Mouse (Mus musculus) neutrophil, adult 5-6 weeks (primary cell): ENCODE data around the gene Scn5a. TPM values are rescaled to one million over a fixed set of nuclear protein-coding genes. Genes with fewer than 3 reads are reported as not detected.

Source experiments
- ATAC-seq: fragments of 151-379, 151-347 bp; 2 replicates; pipeline ENCODE4 v1.8.0; 2017; ENCODE audit warnings: mild to moderate bottlenecking, moderate TSS enrichment; ENCODE audit not compliant: insufficient number of reproducible peaks, poor library complexity, low FRiP score, severe bottlenecking; ENCODE audit errors: extremely low read depth
- total RNA-seq: library from RNA; stranded (forward); fragments of 200-1000 nt; gene quantifications from 2 replicates; pipeline ENCODE4 v1.2.3, GENCODE M21; 2017

The Scn5a gene
- not detected in 2 replicates for total RNA-seq

GRCm38 (mm10) chr9:119578636-119579438, at the start of gene Scn5a:
Gene Scn5a (minus strand): TSS chr9:119579016.
- ATAC-seq, result no peak

- ATAC-seq, result no peak
These were observed 48.4 kb upstream of the Scn5a start for GRCm38 (mm10) chr9:119627227-119627626.

- ATAC-seq, result no peak
These were observed 45.3 kb upstream of the Scn5a start for GRCm38 (mm10) chr9:119624151-119624550.

- no peak for ATAC-seq
These were observed 36.0 kb upstream of the Scn5a start for GRCm38 (mm10) chr9:119614798-119615197.

GRCm38 (mm10) chr9:119610563-119611166, 31.8 kb upstream of the Scn5a start:
- ATAC-seq, result no peak

- no peak for ATAC-seq
These were observed 28.1 kb upstream of the Scn5a start for GRCm38 (mm10) chr9:119606906-119607305.

GRCm38 (mm10) chr9:119604607-119605006, 25.8 kb upstream of the Scn5a start:
- no peak for ATAC-seq

- no peak for ATAC-seq
These were observed 19.7 kb upstream of the Scn5a start for GRCm38 (mm10) chr9:119598501-119598900.

- no peak for ATAC-seq
These were observed 18.5 kb upstream of the Scn5a start for GRCm38 (mm10) chr9:119597332-119597731.

GRCm38 (mm10) chr9:119589592-119589991, 10.8 kb upstream of the Scn5a start:
- no peak for ATAC-seq

GRCm38 (mm10) chr9:119588763-119589449, 10.1 kb upstream of the Scn5a start:
- ATAC-seq, result no peak

- 0 out of 2 replicates have a peak, but pooled peaks have one; percentile 23 for ATAC-seq
These were observed 1.9 kb upstream of the Scn5a start for GRCm38 (mm10) chr9:119580668-119581067.

- ATAC-seq, result no peak
These were observed 1.4 kb upstream of the Scn5a start for GRCm38 (mm10) chr9:119580187-119580586.

- no peak for ATAC-seq
These were observed 543 bp downstream of the Scn5a start for GRCm38 (mm10) chr9:119578311-119578635.

GRCm38 (mm10) chr9:119576977-119577376, 1.8 kb downstream of the Scn5a start:
- no peak for ATAC-seq

GRCm38 (mm10) chr9:119575732-119576131, 3.1 kb downstream of the Scn5a start:
- no peak for ATAC-seq

- no peak for ATAC-seq
These were observed 4.5 kb downstream of the Scn5a start for GRCm38 (mm10) chr9:119574366-119574765.

GRCm38 (mm10) chr9:119573009-119573408, 5.8 kb downstream of the Scn5a start:
- no peak for ATAC-seq

- ATAC-seq, result no peak
These were observed 7.4 kb downstream of the Scn5a start for GRCm38 (mm10) chr9:119571411-119571888.

- ATAC-seq, result no peak
These were observed 8.2 kb downstream of the Scn5a start for GRCm38 (mm10) chr9:119570652-119571051.
